Mouse (Mus musculus) E14TG2a.4 (cell line): ENCODE data around the gene Etnk1.

Experiments
- CTCF ChIP-seq: conservative IDR thresholded peaks from 2 replicates; pipeline ENCODE4 v1.5.1; 2014; ENCODE audit warnings: low read length
- NANOG ChIP-seq: IDR thresholded peaks from 2 replicates; pipeline ENCODE4 v1.6.1; 2014; ENCODE audit warnings: borderline replicate concordance, low read length, mixed read lengths
- POU5F1 ChIP-seq: IDR thresholded peaks from 2 replicates; pipeline ENCODE4 v1.6.1; 2014; ENCODE audit warnings: low read length, borderline replicate concordance

DNA sequence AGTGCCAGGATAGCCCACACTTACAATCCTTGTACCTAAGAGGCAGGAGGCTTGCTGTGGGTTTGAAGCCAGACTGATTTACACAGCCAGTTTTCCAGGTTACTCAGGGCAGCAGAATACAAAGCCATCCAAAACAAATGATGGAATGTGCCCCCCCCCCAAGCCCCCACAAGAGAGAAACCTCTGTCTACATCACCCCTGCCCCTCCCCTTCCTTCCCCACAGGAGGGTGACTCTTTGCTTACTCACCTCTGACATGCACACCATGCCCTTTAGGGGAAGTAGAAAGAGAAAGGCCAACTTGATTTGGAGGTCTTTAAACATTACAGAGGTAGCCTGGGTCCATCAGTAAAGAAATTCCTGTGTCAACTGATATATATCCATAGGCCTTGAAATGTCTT lies 18.2 kb upstream of the Etnk1 start:
- no peak for TF ChIP-seq CTCF
- no peak for TF ChIP-seq POU5F1
- no peak for TF ChIP-seq NANOG
